Mouse (Mus musculus): ENCODE measurements around the gene Foxn2.

DNA sequence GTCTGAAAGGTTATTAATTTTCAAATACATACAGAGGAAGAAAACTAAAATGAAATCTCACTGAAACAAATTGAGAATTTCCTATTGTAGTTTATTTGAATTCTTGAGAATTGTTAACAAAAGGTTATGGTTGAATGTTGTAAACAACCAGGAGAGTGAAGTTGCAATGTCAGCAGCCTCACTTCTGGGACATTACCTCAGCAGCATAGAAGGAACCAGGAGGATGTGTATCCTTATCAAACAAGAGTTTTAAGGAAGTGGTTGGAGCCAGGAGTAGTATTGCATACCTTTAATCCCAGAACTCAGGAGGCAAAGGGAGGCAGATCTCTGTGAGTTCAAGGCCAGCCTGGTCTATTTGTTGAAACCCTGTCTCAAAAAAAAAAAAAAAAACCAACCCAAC, 37.2 kb downstream of the Foxn2 start:
- TF ChIP-seq POLR2A (IDR thresholded peaks at IDR 0.05; ENCODE audit: insufficient read depth, low read length) (no peak), EP300 (IDR thresholded peaks at IDR 0.05; ENCODE audit: insufficient read depth, low read depth, low read length) (no peak)
